Mouse (Mus musculus) kidney, adult 18-20 months (tissue): ENCODE results near the gene Gm20403.
"Not testable (repeated sequence)": the region's sequence is repeated elsewhere in the genome, so short reads cannot be mapped to it uniquely, and the experiment has no call there.

Source experiments
- DNase-seq: peaks from one replicate; pipeline ENCODE4 v3.0.0; 2021

Gm20403 gene

DNA sequence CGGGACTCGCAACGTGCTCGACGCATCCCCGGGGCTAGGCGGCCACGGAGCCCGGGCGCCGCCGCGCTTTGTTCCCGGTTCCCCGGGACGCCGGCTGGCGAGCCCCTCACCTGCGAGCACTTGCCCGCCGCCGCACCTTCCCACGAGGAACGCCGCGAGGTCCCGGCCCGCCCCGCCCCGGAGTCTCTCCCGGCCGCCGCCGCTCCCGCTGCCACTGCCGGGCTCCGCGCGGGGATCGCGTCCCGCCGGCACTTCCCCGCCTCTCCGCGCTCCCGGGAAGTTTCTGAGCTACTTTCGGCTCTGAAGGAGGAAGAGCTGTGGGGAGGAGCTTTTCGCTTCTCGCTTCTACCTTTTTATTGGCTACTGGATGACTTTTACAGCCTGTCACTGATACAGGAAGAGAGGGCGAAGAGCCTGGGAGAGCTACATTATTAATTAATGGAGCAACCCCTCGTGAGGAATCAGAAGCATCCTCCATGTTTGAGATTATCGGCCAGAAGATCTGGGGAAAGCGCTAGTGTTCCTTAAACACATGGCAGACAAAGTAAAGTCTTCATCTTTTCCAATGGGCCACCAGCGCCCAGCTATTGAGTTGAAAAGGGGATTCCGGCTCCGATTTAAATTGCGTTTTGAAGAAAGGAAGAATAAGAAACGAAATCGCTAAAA lies at the start of gene Gm20403:
Gm20403 (minus strand) TSS at position 478 of the 666 bp plus-strand sequence.
- DNase-seq = peak; percentile 81

DNA sequence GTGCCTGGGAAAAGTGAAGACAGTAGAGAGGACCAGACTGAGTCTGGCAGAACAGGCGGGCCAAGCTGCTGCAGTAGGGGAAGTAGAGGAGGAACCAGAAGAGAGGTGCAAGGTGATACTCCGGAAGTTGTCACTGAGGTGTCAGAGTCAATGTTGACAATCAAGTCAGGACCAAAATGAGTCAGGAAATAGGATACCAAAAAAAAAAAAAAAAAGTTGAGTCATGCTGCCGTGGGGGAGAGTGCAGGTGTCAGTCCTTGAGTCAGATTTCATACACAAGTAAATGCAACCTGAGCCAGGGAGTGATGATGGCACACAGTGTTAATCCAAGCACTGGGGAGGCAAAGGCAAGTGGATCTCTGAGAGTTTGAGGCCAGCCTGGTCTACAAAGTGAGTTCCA lies 40.8 kb upstream of the Gm20403 start:
- no peak for DNase-seq

DNA sequence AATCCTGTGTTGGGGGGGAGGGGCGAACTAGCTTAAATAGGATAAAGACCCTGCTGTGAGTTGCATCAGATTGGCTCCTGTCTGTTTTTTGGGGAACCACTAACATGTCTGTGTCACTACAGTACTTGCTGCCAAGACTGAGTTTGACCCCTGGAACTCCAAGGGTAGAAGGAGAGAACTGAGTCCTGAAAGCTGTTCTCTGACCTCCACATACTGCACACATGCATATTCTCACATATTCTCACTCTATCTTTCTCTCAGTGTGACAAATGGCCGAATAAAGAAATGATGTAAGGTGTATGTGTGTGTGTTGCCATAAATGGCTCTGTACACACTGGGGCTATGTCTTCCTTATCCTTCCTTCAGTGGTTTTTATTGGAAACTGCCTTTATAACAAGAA lies 37.0 kb upstream of the Gm20403 start:
- no peak for DNase-seq

DNA sequence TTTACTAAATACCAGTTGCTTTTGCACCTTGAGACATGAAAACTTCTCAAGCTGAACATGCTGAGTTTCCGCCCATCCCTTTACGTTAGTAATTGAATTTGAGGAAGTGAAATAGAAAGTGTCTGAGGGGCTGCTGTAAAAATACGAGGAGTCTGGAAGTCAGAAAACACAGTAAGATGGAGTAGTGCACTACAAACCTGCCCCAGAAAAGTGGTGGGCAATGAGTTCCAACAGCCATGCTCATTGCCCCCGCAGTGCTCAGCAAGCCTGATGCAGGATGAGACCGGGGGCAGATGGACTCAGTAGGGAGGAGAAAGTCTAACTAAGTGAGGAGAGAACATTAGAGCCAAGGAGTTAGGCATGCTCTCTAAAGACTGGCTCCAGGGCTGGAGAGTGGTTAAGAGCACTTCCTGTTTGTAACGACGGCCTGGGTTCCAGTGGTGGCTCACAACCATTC lies 33.1 kb upstream of the Gm20403 start:
- no peak for DNase-seq

DNA sequence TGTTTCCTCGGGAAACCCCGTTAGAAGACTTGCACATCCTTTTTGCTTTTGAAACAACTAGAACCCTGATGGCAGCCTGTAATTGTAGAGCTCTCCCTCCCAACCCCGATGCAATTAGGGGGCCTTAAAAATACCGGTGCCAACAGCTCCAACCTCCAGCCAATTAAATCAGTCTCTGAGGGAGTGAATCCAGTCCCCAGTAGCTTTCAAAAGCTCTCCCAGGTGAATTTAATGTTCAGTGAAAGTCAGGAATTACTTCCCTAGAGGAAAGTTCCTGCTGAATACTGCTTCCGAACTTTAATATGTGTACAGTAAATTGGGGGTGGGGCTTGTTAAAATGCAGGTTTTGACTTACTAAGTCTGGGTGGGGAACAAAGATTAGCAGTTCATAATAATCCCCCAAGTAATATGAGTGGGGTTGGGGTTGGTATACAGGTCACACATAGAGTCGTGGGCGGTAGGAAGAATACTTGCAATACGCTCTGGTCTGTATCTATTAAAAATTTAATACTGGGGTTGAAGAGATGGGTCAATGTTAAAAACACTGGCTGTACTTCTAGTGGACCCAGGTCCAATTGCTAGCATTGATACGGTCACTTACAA lies 30.9 kb upstream of the Gm20403 start:
- DNase-seq = no peak

DNA sequence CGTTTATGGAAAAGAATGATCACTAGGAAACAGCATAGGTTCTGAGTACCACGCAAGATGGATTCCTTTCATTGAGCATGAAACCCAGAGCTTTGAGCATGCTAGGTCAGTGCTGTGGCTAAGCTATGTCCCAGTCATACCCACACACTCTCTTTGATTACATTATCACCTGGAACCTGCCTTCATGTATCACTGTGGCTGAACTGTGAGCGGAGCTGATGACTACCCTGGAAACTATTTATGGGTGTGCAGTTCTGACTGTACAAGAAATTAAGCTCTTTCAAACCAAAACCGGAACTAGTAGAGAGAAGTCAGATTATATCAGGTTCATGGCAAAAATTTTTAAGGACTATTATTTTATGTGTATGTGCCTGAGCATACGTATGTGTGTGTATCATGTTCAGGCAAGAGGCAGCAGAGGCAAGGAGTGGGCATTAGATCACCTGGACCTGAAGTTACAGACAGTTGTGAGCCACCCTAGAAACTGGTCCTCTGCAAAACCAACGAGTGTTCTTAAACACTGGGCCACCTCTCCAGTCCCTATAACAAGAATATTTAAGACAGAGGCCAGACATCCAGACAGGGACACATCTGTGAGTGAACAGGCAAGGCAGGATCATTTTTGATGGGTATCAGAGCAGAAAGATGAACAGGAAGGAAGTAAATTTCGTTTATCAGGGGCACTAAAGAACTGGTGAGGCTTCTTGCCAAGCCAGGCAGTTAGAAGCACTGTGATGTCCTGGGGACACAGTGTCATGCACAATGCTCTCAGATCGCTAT lies 30.2 kb upstream of the Gm20403 start:
- no peak for DNase-seq

DNA sequence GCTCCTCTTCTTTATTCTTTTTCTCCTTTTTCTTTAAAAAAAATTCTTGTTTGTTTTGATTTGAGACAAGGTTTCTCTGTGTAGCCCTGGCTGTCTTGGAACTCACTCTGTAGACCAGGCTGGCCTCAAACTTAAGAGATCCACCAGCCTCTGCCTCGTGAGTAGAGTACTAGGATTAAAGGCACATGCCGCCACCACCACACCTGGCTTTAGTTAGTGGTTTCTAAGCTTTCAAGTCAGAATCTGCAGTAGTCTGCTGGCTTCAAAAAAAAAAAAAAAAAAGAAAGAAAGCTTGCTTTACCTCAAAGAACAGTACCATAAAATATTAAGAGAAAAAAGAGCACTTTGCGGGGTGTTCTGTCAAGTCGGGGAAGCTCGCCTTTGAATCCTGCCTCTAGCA lies 29.1 kb upstream of the Gm20403 start:
- DNase-seq = no peak

DNA sequence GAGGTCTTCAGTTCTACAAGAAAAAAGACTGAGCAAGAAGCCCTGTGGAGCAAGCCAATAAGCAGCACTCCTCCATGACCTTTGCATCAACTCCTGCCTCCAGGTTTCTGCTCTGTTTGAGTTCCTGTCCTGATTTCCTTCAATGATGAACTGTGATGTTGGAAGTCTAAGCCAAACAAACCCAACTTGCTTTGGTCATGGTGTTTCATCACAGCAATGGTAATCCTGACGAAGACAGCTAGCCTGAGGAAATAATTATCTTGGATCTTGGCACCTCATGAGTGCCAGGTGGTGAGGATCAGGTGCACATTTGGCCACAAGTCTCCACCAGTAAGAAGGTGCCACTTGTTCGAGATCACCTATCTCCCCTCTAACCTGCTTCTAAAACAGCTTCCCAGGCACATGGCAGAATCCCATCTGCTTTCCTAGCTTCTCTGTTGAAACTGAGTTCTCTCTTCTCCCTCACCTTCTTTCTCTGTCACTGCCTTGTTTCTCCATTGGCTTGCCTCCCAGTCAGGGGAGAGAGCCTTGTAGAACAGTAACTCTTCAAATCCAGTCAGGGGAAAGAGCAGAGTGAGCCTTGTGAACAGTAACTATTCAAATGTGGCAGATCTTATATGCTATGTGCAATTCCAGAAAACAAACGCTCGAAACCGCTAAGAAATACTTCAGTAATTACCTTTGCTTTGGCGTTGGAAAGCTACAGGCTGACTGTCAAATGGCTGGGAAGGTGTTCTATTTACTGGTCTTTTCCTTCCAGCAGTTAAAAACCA lies 27.5 kb upstream of the Gm20403 start, which contains the start of gene Baz1a:
Baz1a (minus strand) TSS at position 723 of the 773 bp plus-strand sequence.
- DNase-seq = peak; percentile 17

DNA sequence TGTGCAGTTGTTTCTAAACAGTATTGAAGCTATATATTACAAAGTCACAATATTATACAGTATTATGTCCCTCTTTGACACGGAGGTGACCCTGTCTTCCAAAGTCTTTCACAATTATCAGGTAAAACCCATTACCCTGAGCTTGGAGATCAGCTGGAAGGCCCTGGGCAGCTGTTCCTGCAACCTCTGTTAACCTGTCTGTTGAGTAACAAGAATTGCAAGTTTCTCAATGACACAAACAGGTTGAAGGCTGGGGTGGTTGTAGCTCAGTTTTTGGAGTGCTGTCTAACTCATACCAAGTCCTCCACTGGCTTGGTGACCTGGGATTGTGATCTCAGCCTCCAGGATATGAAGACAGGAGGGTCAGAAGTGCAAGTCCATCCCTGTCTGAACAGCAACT lies 26.7 kb upstream of the Gm20403 start:
- DNase-seq = no peak

DNA sequence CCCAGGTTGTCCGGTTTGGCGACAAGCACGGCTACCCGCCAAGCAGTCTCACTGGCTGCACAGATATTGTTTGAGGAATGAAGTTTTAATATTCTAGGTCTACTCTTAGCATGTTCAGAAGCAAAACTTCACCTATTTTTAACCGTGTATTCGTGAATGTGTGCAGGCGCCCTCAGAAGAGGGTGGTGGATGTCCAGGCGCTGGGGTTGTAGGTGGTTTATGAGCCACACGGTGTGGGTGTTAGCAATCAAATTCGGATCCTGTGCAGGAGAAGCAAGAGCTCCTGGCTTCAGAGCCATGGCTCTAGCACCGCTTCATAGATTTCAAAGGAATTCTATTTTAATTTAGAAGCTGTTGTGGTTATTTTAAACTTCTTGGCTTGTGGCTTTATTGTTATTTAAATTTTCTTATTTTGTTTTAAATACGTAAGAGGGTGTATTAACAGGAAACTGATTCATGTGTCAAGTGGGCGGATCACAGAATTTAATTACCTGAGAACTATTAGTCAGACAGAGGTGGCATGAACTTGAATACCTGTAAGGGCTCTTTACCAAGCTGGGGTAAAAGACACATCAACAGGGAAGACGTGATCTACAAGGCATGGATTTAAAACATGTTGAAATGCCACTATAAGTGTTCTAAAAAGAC lies 21.2 kb upstream of the Gm20403 start:
- DNase-seq = no peak

DNA sequence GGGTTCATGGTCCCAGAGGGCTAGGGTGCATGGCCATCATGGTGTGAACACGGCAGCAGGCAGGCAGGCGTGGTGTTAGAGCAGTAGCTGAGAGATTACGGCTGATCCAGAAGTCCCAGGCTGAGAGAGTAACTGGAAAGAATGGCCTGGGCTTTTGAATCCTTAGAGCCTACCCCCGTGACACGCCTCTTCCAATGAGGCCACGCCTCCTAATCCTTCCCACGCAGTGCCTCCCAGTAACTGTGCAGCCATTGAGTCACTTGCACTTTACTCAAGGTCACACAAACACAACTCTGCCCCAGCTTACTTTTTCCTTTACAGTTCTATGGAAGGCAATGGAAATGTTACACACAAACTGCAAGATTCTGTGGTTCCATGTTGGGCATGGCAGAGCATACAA lies 19.7 kb upstream of the Gm20403 start:
- no peak for DNase-seq

DNA sequence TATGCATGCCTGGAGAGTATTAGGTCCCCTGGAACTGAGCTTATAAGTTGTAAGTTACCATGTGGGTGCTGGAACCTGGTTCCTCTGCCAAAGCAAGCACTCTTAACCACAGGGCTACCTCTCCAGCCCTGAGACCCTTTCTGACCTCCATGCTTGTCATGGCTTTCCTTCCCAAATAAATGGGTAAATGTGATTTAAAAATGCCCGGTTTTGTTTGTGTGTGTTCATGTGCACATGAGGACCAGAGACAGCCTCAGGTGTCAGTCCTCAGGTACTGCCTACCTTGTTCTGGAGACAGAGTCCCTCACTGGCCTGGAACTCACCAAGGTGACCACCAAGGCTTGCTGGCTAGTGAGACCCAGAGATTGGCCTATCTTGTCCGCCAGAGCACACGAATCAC lies 18.1 kb upstream of the Gm20403 start:
- no peak for DNase-seq

DNA sequence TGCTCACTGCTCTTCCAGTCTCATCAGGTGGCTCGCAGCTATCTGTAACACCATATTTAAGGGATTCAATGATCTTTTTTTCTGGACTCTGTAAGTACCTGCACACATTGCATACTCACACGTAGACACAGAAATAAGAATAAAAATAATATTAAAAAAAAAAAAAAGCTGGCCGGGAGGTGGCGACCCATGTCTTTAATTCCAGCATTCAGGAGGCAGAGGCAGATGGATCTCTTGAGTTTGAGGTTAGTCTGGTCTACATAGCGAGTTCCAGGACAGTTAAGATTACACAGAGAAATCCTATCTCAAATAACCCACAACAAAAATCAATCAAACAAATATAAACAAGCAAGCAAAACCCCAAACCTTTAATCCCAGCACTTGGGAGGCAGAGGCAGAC lies 17.5 kb upstream of the Gm20403 start:
- no peak for DNase-seq

DNA sequence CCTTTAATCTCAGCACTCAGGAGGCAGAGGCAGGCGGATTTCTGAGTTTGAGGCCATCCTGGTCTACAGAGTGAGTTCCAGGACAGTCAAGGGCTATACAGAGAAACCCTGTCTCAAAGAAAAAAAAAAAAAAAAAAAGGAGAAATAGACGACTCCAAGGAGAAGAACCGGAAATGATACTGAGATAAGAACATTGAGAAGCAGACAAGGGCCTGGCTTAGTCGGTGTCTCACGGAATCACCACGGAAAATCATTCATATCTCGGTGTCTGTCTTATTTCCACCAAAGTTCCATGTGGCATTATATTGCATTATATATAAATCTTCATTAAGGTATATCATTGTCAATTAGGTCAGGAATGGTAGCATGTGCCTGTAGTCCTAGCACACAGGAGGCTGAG lies 16.2 kb upstream of the Gm20403 start:
- not testable (repeated sequence) for DNase-seq

DNA sequence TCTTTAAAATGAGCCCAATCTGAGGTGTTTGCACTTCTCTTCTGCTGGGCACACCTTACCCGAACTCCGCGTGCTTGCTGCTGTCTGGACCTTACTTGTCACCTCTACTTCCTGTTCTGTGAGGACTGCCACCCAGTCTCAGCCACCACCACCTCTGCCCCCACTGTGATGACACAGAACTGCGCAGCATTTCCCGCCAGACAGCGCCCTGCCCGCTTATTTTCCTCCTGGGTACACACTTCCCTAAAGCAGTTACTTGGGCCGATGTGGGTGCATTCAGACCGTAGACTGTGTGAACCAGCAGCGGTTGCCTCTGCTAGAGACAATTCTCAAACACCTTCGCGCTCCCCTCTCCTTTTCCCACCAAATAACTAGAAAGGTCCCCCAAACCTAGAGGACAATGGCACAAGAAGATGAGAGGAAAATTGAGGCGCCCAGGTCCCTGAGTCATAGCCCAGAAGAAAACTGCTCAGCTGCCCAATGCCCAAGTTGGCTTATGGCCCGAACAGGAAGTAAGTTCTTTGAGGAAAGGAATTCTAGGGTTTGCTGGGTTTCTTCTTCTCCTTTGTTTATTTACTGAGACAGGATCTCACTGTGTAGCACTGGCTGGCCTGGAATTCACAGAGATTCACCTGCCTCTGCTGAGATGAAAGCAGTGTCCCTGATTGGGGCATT lies 12.8 kb upstream of the Gm20403 start:
- DNase-seq = no peak

DNA sequence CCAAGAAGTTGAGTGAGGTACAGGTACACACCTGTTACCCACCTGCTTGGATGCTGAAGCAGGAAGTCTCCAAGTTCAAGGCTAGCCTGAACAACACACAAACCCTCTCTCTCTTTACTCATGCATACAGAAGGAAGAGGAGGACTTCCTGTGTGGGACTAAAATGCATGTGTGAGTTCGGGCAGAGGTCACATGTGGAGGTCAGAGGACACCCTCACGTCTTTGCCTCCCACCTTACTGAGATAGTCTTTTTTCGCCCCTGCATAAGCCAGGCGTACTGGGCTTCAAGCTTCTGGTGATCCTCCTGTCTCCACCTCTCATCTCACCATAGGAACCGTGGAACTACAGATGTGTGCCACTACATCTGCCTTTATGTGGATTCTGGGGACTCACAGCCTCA lies 12.1 kb upstream of the Gm20403 start:
- no peak for DNase-seq

DNA sequence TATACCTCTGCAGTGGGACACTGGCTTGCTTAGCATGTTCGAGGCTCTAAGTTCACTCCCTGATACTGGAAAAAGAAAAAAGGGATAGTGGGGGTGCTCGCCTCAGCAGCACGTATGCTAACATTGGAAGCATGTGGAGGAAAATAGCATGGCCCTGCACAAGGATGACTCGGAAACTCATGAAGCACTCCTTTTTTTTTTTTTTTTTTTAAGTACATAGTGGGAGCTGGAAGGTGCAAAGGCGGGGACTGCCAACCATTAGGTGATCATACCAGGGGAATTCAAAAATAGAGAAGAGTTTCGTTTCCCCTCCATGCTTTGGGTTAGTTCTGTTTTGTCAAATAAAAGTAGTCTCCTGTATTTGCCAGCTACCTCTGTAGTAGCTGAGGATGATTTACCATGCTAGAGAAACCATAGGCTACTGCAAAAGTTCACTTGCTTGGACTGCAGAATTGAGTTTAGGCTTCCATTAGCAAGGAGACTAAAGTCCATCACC lies 10.7 kb upstream of the Gm20403 start:
- DNase-seq = no peak

DNA sequence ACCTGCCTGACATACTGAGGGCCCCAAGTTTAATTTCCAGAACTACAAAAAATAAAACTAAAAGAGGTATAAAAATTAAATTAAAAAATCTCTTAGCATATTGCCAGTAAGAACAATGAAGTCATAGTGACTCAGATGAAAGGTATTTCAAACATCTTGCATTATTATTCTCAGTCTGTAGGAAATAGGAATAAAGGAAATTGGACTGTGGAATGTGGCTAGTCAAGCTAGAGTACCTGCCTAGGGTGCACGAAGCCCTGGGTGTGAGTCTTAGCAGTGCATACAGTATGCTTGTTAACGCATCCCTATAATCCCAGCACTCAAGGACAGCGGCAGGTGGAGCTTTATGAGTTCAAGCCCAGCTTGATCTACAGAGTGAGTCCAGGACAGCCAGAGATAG lies 9.6 kb upstream of the Gm20403 start:
- no peak for DNase-seq

DNA sequence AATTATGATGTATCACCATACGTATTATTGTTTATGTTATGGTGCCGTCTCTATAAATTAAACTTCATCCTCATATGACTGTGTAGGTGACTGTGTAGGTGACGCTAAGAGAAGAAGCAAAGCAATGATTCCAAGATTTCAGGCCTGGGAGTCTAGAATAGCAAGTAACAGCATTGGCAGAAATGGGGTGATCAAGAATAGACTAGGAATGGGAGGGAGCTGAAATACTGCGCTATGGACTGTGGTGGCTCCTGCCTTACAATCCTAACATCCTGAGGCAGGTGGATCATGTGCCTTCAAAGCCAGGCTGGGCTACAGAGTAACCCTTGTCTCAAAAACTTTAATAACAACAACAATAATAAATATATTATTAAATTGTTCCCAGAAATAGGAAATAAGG lies 8.1 kb upstream of the Gm20403 start:
- DNase-seq = no peak

DNA sequence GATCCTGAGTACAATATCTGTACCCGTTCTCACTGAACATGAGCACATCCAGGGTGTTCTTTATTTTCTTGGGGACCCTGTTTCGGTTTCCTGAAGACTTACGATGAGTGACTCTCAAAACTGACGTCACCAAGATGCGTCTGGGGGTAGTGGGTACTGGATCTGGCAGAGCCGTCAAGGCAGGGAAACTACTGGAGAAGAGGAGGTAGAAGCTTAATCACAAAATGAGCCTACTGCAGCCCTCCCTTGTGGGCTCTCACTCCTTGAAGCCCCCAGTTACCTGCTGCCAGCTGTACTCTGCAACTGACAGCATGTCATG lies 7.7 kb upstream of the Gm20403 start:
- no peak for DNase-seq

DNA sequence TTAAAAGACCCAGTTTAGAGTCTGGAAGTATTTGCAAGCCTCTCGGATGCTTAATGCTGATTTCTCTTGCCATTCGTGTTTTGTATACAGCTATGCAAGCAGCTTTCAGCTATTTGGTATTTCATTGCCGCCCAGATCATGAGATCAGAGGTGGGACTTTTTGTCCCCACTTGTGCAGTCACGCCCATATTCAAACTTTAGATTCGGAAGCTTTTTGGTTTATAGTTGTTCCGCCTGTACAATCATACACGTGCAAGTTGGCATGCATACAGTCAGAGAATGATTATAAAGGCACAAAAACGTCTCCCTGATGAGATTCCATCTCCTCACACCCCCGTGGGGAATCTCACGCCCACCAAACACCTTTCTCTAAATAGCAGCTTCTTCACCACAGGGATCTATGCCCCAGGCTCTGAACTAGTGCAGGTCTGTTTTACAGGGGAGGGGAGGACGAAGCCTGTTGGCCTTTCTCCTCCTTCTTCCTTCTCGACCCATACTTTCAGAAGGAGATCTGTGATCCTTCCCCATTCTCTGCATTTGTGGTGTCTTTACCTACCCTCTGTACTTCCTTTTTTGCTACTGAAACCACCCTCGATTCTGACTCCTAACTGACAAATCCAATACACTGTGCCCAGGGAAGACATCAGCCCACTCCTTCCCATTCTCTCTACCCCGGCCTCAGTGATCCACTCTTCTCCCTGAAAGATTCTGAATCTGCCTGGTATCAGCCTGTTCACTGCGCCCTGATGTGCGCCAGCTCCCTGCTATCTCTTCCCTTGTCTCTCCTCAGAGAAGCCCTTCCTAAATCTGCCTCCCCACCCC lies 7.1 kb upstream of the Gm20403 start:
- no peak for DNase-seq
